Mouse (Mus musculus) liver, postnatal 0 days (tissue): Measurements from ENCODE around the gene 1700113H08Rik.

Source experiments
- CTCF ChIP-seq: sonication (generic); IDR thresholded peaks from 2 replicates; pipeline ENCODE4 v1.5.1; 2016; ENCODE audit warnings: antibody characterized with exemption, low read depth
- EP300 ChIP-seq: IDR thresholded peaks from 2 replicates; pipeline ENCODE4 v1.6.1; 2016; ENCODE audit warnings: antibody characterized with exemption, low read depth, mild to moderate bottlenecking

DNA sequence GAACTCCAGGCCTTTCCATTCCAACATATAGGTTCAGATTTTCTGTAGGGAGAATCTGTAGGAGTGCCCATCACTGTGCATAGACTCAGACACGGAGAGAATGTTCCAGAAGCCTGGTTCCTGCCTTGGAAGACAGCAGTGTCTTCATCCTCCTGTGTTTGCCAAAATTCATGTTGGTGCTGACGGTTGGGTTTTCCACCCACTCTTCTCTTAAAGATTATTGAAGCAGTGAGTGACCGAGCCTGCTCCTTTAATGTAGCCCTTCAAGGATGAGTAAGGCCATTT, 49.7 kb upstream of the 1700113H08Rik start:
- no peak for TF ChIP-seq CTCF
- TF ChIP-seq EP300, result no peak
